Mouse (Mus musculus) erythroblast, embryonic 14.5 days (primary cell): ENCODE results near the gene 9930104L06Rik.

Experiments
- GATA1 ChIP-seq: IDR thresholded peaks from 2 replicates; pipeline ENCODE4 v1.6.1; 2012; ENCODE audit warnings: low read length, inconsistent platforms, mixed read lengths
- TAL1 ChIP-seq: IDR thresholded peaks from 3 replicates; pipeline ENCODE4 v1.6.1; 2012; ENCODE audit warnings: low read length, inconsistent platforms, mixed read lengths

GRCm38 (mm10) chr4:124893769-124894168, 43.1 kb upstream of the 9930104L06Rik start:
- TF ChIP-seq TAL1 (no peak), GATA1 (no peak)
